Mouse (Mus musculus): Measurements from ENCODE around the gene Atp8b2. TPM values are rescaled to one million over a fixed set of nuclear protein-coding genes. Genes with fewer than 3 reads are reported as not detected.
A peak's percentile ranks its signal among the peaks of the same experiment; 100 is the strongest.

Gene Atp8b2
- polyA plus RNA-seq, 1 experiment from 2014 or later = 6.4 TPM

DNA sequence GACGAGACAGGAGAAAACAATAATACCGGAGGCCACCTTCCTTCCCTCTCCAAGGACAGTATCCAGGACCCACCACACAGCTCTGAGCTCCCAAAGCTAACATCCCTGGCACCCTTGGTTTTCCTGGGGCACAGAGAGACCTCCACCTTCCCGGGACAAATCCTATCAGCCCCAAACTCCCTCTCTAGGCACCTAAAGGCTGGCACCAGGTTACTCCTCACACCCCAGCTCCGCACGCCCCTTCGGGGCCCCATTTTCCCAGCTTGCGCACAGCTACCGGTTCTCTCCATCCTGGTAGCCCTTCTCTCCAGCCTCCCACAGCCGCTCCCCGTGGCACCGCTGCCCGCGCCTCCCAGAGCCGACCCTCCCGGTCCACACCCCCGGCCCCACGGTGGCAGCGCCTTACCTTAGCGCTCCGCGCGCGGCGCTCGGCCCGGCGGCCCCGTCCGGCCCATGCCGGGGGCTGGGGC is 522 bp downstream of the Atp8b2 start:
- WGBS = under 1% methylated on average over 23 of the region's 30 CpGs
- ATAC-seq (peak; percentile 24; the same call in 1 of the 2 replicates), DNase-seq (ENCODE audit: low spot score) (peak; percentile 34)
- Histone ChIP-seq H3K36me3 (ENCODE audit: control insufficient read depth, insufficient read depth, low read length) (peaks cover 13% of the 10 kb centered on the region), H3K4me3 (ENCODE audit: low read depth, low read length) (peak overlapping the region; percentile 92), H3K4me1 (ENCODE audit: control insufficient read depth, insufficient read depth, low read length) (peaks cover 36% of the 10 kb centered on the region), H3K27ac (ENCODE audit: low read depth, low read length) (peak overlapping the region; percentile 93), H3K9me3 (replicated peaks; ENCODE audit: control insufficient read depth, low read length) (no peaks in the 10 kb centered on the region), H3K9ac (ENCODE audit: low read length) (peak overlapping the region; percentile 93), H3K27me3 (replicated peaks; ENCODE audit: control insufficient read depth, insufficient read depth, low read length) (no peaks in the 10 kb centered on the region), H3K4me2 (ENCODE audit: low read length) (peak overlapping the region; percentile 96)

DNA sequence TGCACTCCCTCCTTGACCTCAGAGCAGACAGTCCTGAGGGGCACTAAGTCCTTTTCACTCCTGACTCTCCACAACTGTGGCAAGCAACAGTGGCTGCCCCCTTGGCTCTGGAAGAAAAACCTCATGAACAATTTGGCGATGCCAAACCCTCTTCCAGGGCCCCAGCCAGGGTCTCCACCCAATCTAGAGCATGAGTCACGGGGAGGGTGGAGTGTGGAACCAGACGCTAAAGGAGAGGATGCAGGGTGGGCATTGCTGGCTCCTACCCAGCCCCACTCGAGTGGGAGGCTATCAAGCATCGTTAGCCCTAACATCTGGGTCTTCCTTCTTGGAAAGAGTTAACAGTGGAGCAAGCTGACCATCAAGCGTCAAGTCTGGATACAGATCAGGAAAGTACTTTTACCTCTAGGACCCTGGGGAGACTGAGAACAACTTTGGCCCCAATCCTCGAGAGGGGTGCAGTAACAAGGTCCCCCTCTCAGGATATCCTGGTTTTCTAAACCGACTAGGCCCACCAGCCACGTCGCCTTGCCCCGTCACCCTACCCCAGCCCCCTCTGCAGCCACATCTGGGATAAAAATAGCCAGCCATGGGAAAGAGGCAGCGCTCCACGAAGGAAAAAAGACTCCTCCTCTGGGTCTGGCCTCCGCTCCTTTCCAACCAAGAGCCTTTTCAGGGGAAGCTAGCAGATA is 1.1 kb downstream of the Atp8b2 start:
- Histone ChIP-seq H3K4me3 (ENCODE audit: low read depth, low read length) (peak overlapping the region; percentile 92), H3K4me1 (ENCODE audit: control insufficient read depth, insufficient read depth, low read length) (peaks cover 36% of the 10 kb centered on the region), H3K27me3 (replicated peaks; ENCODE audit: control insufficient read depth, insufficient read depth, low read length) (no peaks in the 10 kb centered on the region), H3K36me3 (ENCODE audit: control insufficient read depth, insufficient read depth, low read length) (peaks cover 19% of the 10 kb centered on the region), H3K9me3 (replicated peaks; ENCODE audit: control insufficient read depth, low read length) (no peaks in the 10 kb centered on the region), H3K27ac (ENCODE audit: low read depth, low read length) (peak overlapping the region; percentile 93), H3K4me2 (ENCODE audit: low read length) (peak overlapping the region; percentile 96), H3K9ac (ENCODE audit: low read length) (peak overlapping the region; percentile 93)
- ATAC-seq (no peak), DNase-seq (ENCODE audit: low spot score) (peak; percentile 32)
- WGBS = 6% methylated on average over 14 of the region's 14 CpGs

DNA sequence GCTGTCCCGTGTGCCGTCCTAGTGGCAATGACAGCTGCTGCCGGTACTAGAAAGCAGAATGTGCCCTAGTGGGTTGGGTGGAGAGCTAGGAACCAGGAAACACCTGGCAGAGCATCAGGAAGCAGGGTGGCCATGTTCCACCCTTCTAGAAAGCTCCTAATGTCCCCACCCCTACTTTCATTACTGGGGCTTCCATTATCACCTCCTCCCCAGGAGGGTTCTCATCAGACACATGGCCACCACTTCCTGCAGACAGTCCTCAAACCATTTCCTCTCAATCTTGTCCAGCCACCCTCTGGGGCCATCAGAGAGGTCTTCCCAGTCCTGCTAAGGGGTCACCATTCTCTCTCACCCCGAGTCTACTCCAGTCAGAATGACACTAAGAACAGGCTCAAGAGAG is 1.9 kb downstream of the Atp8b2 start:
- Histone ChIP-seq H3K36me3 (ENCODE audit: control insufficient read depth, insufficient read depth, low read length) (peaks cover 27% of the 10 kb centered on the region), H3K9ac (ENCODE audit: low read length) (peak overlapping the region; percentile 93; the same call in 1 of the 2 replicates), H3K27me3 (replicated peaks; ENCODE audit: control insufficient read depth, insufficient read depth, low read length) (no peaks in the 10 kb centered on the region), H3K9me3 (replicated peaks; ENCODE audit: control insufficient read depth, low read length) (no peaks in the 10 kb centered on the region), H3K4me1 (ENCODE audit: control insufficient read depth, insufficient read depth, low read length) (peaks cover 36% of the 10 kb centered on the region), H3K27ac (ENCODE audit: low read depth, low read length) (no peak overlapping the region), H3K4me2 (ENCODE audit: low read length) (peak overlapping the region; percentile 96), H3K4me3 (ENCODE audit: low read depth, low read length) (peak overlapping the region; percentile 8; the same call in 1 of the 2 replicates)
- no peak for ATAC-seq
- WGBS = 59% methylated on average over 4 of the region's 4 CpGs
- DNase-seq (ENCODE audit: low spot score) = no peak

DNA sequence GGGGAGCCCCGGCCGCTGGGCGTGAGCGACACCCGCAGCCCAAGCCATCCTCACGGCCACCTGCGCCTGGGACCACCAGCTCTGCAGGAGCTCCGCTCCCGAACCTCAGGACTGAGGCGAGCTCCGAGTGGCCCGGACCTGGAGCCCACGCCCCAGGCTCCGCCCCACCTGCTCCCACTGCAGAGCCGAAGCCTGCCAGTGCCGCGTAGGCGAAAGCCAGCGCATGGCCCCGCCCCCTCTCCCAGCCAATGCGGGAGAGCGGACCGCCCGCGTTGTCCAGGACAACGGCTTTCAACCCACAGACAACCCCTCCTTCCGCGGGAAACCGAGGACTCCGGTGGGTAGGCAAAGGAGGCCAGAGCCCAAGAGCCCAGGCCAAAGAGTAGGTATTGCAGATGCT is 2.8 kb downstream of the Atp8b2 start:
- peak; percentile 95 for DNase-seq (ENCODE audit: low spot score)
- Histone ChIP-seq H3K9ac (ENCODE audit: low read length) (peak overlapping the region; percentile 75), H3K27ac (ENCODE audit: low read depth, low read length) (no peak overlapping the region), H3K4me2 (ENCODE audit: low read length) (peak overlapping the region; percentile 96), H3K4me3 (ENCODE audit: low read depth, low read length) (peak overlapping the region; percentile 53), H3K9me3 (replicated peaks; ENCODE audit: control insufficient read depth, low read length) (no peaks in the 10 kb centered on the region), H3K4me1 (ENCODE audit: control insufficient read depth, insufficient read depth, low read length) (peaks cover 36% of the 10 kb centered on the region), H3K27me3 (replicated peaks; ENCODE audit: control insufficient read depth, insufficient read depth, low read length) (no peaks in the 10 kb centered on the region), H3K36me3 (ENCODE audit: control insufficient read depth, insufficient read depth, low read length) (peaks cover 36% of the 10 kb centered on the region)
- peak; percentile 89 for ATAC-seq
- WGBS = under 1% methylated on average over 30 of the region's 30 CpGs

DNA sequence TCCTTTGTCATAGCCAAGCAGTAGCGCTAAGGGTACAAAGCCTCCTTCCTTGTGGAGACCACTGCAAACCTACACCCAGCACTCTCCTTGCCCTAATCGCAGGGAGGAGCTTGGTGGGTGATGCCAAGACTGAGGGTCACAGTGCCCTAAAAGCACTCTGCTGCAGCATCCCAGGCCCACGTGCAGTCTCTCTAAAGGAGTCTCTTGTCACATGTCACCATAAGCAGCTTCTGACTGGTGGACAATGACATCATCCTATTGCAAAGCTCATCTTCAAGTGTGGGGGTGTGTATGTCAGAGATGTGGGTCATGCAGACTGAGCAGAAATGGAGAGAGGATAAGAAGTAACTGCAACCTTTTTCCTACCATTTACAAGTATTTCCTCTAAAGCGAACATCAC is 3.9 kb downstream of the Atp8b2 start:
- Histone ChIP-seq H3K9ac (ENCODE audit: low read length) (peak overlapping the region; percentile 21; the same call in 1 of the 2 replicates), H3K27me3 (replicated peaks; ENCODE audit: control insufficient read depth, insufficient read depth, low read length) (no peaks in the 10 kb centered on the region), H3K9me3 (replicated peaks; ENCODE audit: control insufficient read depth, low read length) (no peaks in the 10 kb centered on the region), H3K4me2 (ENCODE audit: low read length) (peak overlapping the region; percentile 96), H3K27ac (ENCODE audit: low read depth, low read length) (no peak overlapping the region), H3K36me3 (ENCODE audit: control insufficient read depth, insufficient read depth, low read length) (peaks cover 46% of the 10 kb centered on the region), H3K4me1 (ENCODE audit: control insufficient read depth, insufficient read depth, low read length) (peaks cover 32% of the 10 kb centered on the region), H3K4me3 (ENCODE audit: low read depth, low read length) (peak overlapping the region; percentile 53; the same call in 1 of the 2 replicates)
- DNase-seq (ENCODE audit: low spot score) (peak; percentile 30), ATAC-seq (no peak)
- 71% methylated on average over 4 of the region's 4 CpGs for WGBS

DNA sequence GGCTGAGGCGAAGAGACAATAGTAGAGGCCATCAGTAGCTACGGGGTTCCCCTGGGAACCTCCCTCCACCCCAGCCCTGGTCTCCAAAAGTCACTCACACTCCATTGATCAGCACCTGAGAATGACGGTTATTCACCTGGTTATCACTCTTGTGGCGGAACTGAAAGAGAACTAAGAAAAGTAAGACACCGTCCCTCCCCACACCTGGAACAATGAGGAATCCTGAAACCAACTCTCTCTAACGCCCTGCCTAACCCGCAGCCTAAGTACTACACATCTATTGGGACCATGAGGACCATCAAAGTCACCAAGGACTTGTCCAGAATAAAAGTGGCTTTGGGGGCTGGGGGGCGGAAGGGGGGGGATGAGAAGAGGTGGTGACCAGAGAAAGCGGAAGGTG is 5.4 kb downstream of the Atp8b2 start:
- Histone ChIP-seq H3K9ac (ENCODE audit: low read length) (no peak overlapping the region), H3K4me1 (ENCODE audit: control insufficient read depth, insufficient read depth, low read length) (peaks cover 31% of the 10 kb centered on the region), H3K9me3 (replicated peaks; ENCODE audit: control insufficient read depth, low read length) (no peaks in the 10 kb centered on the region), H3K4me2 (ENCODE audit: low read length) (no peak overlapping the region), H3K4me3 (ENCODE audit: low read depth, low read length) (no peak overlapping the region), H3K27me3 (replicated peaks; ENCODE audit: control insufficient read depth, insufficient read depth, low read length) (no peaks in the 10 kb centered on the region), H3K27ac (ENCODE audit: low read depth, low read length) (no peak overlapping the region), H3K36me3 (ENCODE audit: control insufficient read depth, insufficient read depth, low read length) (peaks cover 61% of the 10 kb centered on the region)
- DNase-seq (ENCODE audit: low spot score) (no peak), ATAC-seq (no peak)
- WGBS = 95% methylated on average over 9 of the region's 9 CpGs

DNA sequence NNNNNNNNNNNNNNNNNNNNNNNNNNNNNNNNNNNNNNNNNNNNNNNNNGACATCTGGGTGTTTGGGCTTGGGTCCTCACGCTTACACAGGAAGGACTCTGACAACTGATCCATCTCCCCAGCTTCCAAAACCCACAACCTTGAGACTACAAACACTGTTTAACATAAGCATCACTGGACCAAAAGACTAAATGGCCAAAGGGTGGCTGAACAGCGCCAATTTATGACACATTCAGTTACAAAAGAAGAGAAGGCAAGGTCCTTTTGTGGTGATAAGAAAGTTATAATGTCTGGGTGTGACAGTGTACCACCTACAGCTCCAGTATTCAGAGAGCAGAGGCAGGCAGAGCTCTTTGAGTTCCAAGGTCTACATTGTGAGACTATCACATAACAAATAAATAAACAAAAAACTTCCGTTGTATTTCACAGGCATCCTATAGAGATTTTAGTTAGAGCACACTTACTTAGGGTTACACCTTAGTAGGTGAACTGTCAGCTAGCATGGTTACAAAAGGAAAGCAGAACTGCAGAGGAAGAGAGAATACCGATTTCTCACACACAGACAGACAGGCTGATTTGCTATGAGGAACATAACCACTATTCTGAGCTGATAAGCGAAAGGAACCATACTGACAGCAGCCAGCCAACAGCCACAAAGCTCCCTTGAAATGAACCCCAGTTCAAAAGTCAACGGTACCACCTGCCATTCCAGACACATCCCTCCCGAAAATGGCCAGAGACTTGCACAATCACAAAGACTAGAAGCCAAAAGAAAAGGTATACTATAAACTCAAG is 6.9 kb downstream of the Atp8b2 start:
- Histone ChIP-seq H3K27me3 (replicated peaks; ENCODE audit: control insufficient read depth, insufficient read depth, low read length) (no peaks in the 10 kb centered on the region), H3K9ac (ENCODE audit: low read length) (no peak overlapping the region), H3K9me3 (replicated peaks; ENCODE audit: control insufficient read depth, low read length) (no peaks in the 10 kb centered on the region), H3K36me3 (ENCODE audit: control insufficient read depth, insufficient read depth, low read length) (peaks cover 76% of the 10 kb centered on the region), H3K4me1 (ENCODE audit: control insufficient read depth, insufficient read depth, low read length) (peaks cover 21% of the 10 kb centered on the region), H3K27ac (ENCODE audit: low read depth, low read length) (no peak overlapping the region), H3K4me2 (ENCODE audit: low read length) (no peak overlapping the region), H3K4me3 (ENCODE audit: low read depth, low read length) (no peak overlapping the region)
- 92% methylated on average over 7 of the region's 7 CpGs for WGBS
- no peak for ATAC-seq
- DNase-seq (ENCODE audit: low spot score) = no peak

DNA sequence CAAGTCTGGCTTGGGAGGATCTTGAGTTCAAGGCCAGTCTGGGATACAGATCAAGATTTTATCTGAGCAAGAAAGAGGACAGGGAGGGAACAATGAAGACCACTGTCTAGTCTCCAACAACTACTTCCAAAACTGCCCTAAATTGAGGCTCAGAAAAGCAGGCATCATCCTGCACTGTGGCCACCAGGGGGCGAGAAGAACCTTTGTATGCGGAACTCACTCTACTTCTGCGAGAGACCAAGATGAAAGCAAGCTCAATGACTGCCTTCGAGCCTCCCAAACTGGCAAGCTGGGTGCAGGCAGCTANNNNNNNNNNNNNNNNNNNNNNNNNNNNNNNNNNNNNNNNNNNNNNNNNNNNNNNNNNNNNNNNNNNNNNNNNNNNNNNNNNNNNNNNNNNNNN is 9.9 kb downstream of the Atp8b2 start:
- Histone ChIP-seq H3K4me2 (ENCODE audit: low read length) (no peak overlapping the region), H3K9ac (ENCODE audit: low read length) (no peak overlapping the region), H3K27ac (ENCODE audit: low read depth, low read length) (no peak overlapping the region), H3K36me3 (ENCODE audit: control insufficient read depth, insufficient read depth, low read length) (peaks cover 99% of the 10 kb centered on the region), H3K4me1 (ENCODE audit: control insufficient read depth, insufficient read depth, low read length) (no peaks in the 10 kb centered on the region), H3K27me3 (replicated peaks; ENCODE audit: control insufficient read depth, insufficient read depth, low read length) (no peaks in the 10 kb centered on the region), H3K9me3 (replicated peaks; ENCODE audit: control insufficient read depth, low read length) (no peaks in the 10 kb centered on the region), H3K4me3 (ENCODE audit: low read depth, low read length) (no peak overlapping the region)
- WGBS = 2% methylated on average over 4 of the region's 4 CpGs
- DNase-seq (ENCODE audit: low spot score) = peak; percentile 91
- peak; percentile 34; the same call in 1 of the 2 replicates for ATAC-seq
